Mouse (Mus musculus) cortical plate, adult 2 months (tissue): Measurements from ENCODE around the gene Syngr1.

ENCODE experiments used
- CTCF ChIP-seq: fragments of 200-500 bp; IDR thresholded peaks from 2 replicates; pipeline ENCODE4 v1.5.1; 2011; ENCODE audit warnings: mild to moderate bottlenecking, control low read depth, low read length; ENCODE audit not compliant: insufficient read depth; ENCODE audit errors: extremely low read depth
- POLR2A ChIP-seq: fragments of 200-500 bp; IDR thresholded peaks from 2 replicates; pipeline ENCODE4 v1.6.1; 2011; ENCODE audit warnings: mild to moderate bottlenecking, low read length, control low read depth; ENCODE audit not compliant: insufficient read depth; ENCODE audit errors: extremely low read depth

GRCm38 (mm10) chr15:80132452-80132851 lies 41.3 kb downstream of the Syngr1 start:
- no peak for TF ChIP-seq POLR2A
- no peak for TF ChIP-seq CTCF
